Mouse (Mus musculus) heart, adult 11 months (tissue): ENCODE results near the gene Sowahc.
A peak's percentile ranks its signal among the peaks of the same experiment; 100 is the strongest.

Experiments
- DNase-seq: peaks from one replicate; pipeline ENCODE4 v3.0.0; 2022

The Sowahc gene

DNA sequence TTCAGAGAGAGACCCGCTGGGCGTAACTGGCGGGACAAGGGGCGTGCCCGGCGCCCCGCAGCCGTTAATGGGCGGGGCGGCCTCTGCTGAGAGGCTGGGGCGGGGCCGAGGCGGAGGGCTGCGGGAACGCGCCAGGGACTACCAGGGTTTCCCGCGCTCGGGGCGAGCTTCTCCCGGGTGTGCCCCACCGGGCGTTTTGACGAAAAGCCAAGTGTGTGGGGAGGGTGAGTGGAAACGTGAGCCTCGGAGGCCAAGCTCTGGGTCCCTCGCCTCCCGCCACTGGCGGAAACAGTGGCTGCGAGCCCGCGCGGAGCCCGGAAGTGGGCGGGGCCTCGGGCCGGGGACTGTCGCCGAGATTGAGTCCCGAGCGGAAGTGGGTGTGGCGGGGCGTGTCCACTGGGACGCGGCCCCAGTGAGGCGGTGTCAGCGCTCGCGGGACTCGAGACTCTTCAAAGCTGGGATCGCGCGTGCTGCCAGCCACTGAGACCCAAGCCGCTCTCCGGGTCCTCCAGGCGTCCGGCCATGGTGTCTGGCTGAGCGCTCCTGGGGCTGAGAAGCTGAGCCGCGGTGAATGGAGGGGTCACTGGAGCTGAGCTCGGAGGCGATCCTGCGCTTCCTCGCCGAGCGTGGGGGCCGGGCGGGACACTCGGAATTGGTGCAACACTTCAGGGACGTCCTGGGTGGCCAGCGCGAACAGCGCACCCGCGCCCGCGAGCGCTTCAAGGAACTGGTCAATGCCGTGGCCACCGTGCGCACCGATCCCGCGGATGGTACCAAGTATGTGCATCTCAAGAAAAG, at the start of gene Sowahc, which contains the start of gene Sept10:
TSS of gene Sowahc (plus strand) at position 481 of the 798 bp plus-strand sequence.
TSS of gene Sept10 (minus strand) at position 375 of the 798 bp plus-strand sequence.
- DNase-seq, result peak; percentile 100

GRCm38 (mm10) chr10:59172539-59172938, 49.2 kb upstream of the Sowahc start:
- DNase-seq, result no peak

DNA sequence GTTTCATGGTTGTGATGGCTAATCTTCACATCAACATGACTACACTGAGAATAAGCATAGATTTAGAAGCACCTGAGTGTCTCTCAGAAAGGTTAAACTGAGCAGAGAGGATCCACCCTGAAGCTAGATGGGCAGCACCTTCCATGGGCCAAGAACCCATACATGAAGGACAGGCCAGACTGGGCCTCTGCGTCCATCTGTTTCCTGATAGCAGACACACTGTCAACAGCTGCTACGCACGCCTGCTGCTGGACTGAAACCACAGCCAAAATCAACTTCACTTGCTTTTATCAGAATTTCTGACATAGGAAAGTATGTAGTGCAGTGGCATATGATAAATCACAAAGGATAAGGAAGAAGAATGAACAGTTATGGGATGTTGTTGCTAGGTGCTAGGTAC, 42.1 kb upstream of the Sowahc start:
- no peak for DNase-seq

GRCm38 (mm10) chr10:59182306-59182705, 39.4 kb upstream of the Sowahc start:
- no peak for DNase-seq

- no peak for DNase-seq
These were observed 26.9 kb upstream of the Sowahc start for GRCm38 (mm10) chr10:59194891-59195290.

DNA sequence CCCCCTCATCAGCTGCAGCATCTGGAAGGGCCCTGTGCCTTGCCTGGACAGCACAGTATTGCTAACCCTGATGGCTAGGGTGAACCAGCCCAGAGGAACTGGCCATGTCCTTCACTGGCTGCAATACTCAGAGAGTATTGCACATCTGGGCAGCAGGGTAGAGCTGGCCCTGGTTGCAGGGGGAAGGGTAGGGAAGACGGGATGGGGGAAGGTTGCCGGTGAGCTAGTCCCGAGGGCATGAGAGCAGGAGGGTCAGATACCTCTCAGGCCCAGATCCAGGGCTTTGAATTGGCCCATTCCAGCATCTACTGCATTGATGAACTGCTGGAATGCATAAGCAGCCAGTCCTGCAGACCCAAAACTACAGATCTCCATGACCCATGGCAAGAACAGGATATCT, 25.0 kb upstream of the Sowahc start:
- DNase-seq, result no peak

- no peak for DNase-seq
These were observed 21.7 kb upstream of the Sowahc start for GRCm38 (mm10) chr10:59200011-59200410.

- no peak for DNase-seq
These were observed 805 bp upstream of the Sowahc start for GRCm38 (mm10) chr10:59220824-59221472.

- peak; percentile 94 for DNase-seq
These were observed 733 bp downstream of the Sowahc start for GRCm38 (mm10) chr10:59222271-59223101.

DNA sequence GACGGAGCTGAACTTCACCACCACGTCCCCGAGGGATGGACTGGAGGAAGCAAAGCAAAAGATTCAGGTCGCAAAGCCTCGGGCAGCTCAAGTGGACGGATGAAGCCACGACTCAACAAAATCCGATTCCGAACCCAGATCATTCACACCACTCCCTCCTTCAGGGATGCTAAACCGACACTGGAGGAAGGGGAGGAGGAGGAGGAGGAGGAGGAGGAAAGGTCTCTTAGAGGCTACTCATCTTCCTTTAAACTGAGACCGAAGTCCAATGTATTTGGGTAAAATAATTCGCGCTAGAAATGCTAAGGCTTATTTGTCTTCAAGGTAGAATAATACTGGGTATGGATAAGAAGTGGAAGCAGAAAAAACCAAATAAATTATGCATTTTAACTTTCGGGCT, 1.5 kb downstream of the Sowahc start:
- DNase-seq, result peak; percentile 85

DNA sequence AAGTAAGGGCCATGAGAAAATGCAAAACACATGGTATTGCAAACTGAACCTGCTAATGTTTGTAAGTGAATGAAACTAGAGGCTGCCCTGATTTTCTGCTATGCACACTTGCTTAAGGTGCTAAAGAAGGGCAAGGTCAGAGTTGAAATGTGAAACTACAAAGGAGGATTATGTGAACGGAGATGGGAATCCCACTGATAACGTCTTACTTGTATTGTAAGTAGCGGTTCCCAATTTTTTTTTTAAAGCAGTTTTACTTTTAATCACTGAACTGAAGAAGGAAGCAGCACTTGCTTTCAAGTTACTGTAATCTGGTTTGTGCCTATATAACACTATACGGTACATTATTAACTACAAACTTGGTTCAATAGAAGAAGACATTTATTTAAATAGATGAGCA, 2.1 kb downstream of the Sowahc start:
- no peak for DNase-seq

GRCm38 (mm10) chr10:59225137-59225536, 3.4 kb downstream of the Sowahc start:
- no peak for DNase-seq

DNA sequence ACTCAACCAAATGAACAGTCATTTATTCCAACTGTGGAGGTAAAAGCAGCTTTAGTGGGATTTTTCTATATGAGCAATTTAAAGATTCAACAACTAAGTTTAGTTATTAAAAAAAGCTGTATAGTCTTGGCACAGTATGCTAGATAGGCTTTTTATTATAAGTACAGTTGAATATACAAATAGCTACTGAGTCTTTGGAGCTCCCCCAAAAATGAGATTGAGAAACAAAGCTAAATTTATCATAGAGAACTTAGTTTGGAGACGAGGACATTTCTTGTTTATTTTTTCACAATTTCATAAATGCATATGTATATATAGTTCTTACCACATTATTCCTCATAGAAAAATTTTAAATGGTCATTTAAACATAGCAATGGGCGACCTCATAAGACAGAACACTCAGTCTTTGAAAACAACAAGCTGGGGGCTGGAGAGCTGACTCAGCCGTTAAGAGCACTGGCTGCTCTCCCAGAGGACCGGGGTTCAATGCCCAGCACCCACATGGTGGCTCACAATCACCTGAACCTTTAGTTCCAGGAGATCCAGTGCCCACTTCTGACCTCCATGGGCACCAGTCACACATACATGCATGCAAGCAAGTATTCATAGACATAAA, 7.6 kb downstream of the Sowahc start:
- no peak for DNase-seq

DNA sequence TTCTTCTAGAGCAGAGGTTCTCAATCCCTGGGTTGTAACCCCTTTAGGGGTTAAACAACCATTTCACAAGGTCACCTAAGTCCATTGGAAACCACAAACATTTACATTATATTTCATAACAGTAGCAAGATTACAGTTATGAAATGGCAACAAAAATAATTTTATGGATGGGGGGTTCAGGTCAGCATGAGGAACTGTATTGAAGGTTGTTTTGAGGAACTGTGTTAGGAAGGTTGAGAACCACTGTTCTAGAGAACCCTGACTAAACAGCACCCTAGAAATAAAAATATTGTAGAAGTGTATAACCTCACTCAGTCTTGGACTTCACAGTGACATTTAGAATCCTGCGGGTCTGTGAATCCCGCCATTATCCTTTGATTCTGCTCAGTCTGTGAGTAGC, 13.5 kb downstream of the Sowahc start:
- DNase-seq, result no peak

DNA sequence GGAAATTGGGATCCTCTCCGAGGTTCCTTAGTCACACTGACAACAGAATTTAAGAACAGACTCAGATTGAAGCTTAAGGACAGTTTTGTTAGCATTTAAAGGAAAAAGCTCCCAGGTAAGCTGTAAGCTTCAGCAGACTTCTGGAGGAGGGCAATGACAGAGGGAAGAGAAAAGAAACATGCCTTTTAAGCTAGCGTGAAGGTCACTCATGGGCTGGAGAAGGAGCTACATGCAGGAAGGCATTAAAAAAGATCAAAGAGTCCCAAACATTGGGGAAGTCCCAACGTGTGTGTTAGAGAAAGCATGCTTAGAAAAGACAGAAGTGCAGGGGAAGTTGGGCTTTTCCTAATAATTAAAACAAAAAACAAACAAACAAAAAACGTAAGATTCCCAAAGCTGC, 14.1 kb downstream of the Sowahc start:
- DNase-seq, result no peak

DNA sequence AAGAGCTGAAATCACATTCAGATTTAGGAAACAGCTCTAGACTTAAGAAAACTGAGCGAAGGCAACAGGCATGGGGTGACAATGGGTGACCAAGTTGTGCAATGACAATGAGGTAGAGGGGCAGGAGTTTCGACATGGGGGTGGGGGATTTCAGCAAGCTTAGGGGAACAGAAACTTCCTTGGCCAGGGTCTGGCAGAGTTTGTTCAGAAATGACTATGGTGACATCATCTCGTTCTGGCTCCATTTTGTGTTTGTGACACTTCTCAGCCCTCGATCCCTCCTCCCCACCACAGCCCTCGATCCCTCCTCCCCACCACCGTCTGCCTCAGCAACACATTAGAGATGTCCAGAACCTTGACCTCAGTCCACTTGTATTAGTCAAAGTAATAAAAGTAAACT, 14.7 kb downstream of the Sowahc start:
- peak; percentile 88 for DNase-seq

GRCm38 (mm10) chr10:59237757-59238156, 16.0 kb downstream of the Sowahc start:
- DNase-seq, result peak; percentile 77

DNA sequence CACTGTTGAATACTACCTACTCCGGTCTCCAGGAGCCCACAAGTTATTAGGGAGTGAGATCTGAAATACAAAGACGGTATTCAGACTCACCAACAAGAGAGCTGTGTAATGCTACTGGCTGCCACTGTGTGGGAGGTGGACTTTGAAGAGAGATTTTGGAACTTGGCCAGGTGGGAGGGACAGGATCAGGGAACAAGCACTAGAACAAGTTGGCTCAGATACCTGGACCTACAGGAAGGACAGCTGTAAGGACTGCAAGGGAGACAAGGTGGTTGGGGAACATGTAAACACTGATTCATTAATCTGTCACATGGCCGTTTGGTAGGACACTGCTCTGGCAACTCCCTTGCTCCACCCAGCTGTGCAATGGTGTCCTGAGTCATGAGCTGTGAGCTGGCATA, 19.4 kb downstream of the Sowahc start:
- peak; percentile 86 for DNase-seq

DNA sequence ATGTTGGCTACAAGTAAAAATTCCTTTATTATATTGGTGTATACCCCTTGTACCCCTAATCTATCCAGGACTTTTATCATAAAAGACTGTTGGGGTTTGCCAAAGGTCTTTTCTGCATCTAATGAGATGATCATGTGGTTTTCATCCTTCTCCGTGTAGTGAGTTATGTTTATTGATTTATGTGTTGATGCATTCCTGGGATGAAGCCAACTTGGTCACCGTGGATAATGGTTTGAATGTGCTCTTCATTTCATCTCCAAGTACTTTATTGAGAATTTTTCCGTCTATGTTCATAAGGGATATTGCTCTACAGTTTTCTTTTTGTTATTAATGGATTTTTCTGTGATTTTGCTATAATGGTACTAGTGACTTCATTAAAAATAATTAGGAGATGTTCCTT, 27.8 kb downstream of the Sowahc start:
- DNase-seq, result no peak

DNA sequence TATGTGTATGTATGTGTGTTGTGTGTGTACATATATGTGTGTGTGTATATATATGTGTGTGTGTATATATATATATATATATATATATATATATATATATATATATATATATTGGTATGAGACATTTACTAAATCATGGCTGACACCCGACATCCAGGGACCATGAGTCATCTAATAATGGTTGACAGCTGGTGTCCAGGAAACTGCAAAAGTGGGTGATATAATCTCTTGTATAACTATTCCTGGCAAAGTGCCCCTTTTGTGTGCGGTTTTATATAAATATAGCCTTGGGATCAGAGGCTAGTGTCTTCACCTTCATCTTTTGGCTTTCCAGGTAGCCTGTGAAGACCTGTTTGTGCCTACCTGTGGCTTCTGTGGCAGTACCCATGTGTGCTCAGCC, 28.9 kb downstream of the Sowahc start:
- DNase-seq, result no peak

DNA sequence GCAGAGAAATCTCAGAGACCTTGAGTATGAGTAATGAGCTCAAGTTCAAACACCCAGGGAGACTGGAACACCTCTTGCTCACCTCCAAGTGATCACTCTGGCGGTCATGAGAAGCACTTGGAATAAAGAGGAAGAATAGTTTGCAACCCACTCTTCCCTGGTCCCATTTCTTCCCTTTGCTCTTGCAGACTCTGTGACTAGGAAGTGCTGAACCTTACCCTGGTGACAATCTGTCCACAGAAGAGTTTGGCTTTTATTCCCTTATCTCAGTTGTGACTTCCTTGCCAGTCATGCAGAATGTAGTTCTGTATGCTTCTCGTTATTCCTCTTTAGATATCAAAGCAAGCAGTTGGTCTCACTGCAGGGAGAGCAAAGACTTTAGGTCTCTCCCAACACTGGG, 30.2 kb downstream of the Sowahc start:
- no peak for DNase-seq

DNA sequence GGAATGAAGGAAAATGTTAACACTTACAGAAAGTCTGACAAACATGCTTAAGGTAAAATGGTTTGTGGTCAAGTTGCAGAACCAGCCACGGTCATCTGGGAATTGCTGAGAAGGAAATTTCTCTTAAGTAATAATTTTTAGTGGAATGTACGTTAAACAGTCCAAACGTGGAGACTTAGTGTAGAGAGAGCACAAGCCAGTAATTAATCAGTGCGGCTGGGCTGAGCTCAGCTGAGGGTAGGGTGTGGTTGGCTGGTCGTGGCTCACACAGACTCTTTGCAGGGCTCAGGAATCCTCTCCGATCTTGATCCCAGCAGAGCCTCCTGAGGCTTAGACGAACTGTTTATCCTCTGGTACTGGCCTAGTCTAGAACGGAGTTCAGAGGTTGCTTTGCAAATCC, 30.6 kb downstream of the Sowahc start:
- no peak for DNase-seq

- DNase-seq, result no peak
These were observed 31.9 kb downstream of the Sowahc start for GRCm38 (mm10) chr10:59253541-59254079.
